Mouse (Mus musculus) embryo, embryonic 10.5 days (tissue): ENCODE measurements around the gene Trim3.

Experiments
- DNase-seq: peaks from one replicate; pipeline ENCODE4 v3.0.0-alpha.2; 2015; ENCODE audit warnings: low spot score

Gene Trim3

DNA sequence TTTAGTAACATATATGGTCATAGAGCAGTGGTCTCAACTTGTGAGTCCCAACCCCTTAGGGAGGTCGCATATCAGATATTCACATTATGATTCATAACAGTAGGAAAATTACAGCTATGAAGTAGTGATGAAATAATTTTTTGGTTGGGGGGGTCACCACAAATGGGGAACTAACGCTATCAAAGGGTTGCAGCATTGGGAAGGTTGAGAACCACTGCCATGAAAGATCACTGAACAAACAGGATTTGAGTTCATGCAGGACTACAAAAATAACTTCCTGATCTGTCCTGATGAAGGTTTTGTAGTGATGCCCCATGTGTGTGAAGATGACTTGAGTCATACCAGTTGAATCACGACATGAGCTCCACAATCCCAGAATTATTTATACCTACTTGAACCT lies 24.9 kb downstream of the Trim3 start:
- no peak for DNase-seq

- DNase-seq: peak; percentile 80
These were observed 30.3 kb downstream of the Trim3 start for GRCm38 (mm10) chr7:105602860-105603623.

GRCm38 (mm10) chr7:105590097-105590496 lies 43.3 kb downstream of the Trim3 start:
- no peak for DNase-seq

DNA sequence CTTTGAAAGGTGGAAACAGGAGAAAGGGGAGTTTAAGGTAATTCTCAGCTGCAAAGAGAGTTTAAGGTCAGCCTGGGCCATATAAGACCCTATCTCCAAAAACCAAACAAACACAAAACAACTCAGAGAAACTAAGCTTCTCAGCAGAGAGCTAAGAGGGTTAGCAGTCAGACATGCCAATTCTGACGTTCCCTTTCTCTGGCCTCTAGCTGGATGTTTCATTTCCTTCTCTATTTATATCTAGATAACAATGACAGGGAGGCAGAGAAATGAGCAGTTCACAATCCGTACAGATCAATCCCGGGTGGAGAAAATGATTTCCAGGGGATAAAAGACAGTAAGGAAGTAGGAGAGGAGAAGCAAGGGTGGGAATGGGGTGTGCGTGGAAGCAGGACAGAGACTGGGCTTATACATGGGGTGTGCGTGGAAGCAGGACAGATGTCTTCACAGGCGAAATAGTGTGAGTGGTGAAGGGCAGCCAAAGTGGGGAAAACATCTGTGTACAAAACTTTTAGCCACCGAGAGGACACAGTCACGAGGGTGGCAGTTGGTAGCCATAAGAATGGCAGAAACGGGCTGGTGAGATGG lies 45.0 kb downstream of the Trim3 start:
- no peak for DNase-seq

GRCm38 (mm10) chr7:105581959-105582358 lies 51.4 kb downstream of the Trim3 start:
- no peak for DNase-seq

- DNase-seq: peak; percentile 83
These were observed 52.2 kb downstream of the Trim3 start, which contains the start of gene Apbb1 for GRCm38 (mm10) chr7:105581094-105581703. Gene Apbb1 (minus strand): TSS chr7:105581653.

GRCm38 (mm10) chr7:105580627-105581089 lies 52.7 kb downstream of the Trim3 start:
- peak; percentile 71 for DNase-seq

- DNase-seq: no peak
These were observed 54.9 kb downstream of the Trim3 start for GRCm38 (mm10) chr7:105578481-105578880.

DNA sequence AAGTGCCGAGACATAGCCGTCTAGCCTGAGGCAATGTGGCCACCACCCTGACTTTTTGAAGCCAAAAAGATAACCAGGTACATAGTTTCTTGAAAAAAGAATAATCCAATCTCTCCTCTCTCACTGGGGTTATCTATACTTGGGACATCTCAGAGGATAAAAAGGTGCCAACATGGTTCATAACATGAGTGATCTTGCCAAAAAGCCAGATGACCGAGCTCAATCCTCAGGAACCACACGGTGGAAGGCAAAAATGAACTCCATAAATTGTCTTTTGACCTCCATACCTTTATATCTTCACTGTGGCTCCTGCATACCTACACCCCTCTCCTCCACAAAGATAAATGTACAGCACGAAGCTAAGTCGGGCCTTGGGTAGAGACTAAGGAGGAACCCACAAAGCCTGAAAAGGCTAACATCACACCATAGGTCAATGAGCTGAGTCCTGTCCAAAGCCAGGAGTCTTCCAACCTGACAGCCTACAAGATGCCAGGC lies 55.9 kb downstream of the Trim3 start:
- no peak for DNase-seq

DNA sequence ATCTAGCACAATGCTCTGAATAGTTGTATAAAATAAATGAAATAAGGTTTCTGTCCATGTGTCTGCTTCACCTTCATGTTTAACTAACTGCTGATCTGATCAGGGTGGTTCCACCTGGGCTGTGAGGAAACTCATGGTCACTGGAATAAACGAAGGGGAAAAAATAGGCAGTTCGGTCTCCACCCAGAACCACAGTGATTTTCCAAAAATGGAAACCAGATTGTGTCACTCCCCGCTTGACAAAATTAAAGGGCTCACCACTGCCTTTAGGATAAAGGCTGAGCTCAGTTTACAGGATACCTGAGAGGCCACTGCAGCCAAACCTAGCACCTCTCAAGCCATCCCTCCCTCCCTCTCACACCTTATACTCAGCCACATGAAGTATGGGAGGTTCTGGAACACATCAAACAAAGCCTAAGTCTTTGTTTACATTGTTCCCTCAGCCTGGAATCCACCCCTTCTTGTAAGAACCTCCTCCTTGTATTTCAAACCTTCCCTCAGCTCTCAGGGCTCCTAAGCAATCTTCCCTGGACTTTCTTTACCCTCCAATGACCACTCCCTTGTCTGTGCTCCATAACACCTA lies 57.1 kb downstream of the Trim3 start:
- no peak for DNase-seq

GRCm38 (mm10) chr7:105574537-105574936 lies 58.8 kb downstream of the Trim3 start:
- DNase-seq: no peak

DNA sequence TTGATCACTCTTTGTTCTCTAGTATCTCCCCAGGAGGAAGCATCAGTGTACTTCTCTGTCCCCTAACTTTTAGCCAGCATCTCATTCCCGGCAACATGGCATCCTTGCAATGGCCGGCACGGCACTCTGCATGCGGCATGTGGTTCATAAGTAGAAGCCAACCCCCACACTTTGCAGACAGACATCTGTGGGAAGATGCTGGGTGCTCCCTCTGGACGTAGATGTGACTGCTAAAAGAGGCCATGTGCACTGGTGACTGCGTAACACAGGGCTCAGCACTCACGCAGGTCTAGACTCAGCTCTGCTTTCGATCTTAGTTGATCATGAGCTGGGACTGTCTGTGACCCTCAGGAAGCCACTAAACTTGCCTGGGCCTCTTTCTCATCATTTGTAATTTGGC lies 60.4 kb downstream of the Trim3 start:
- DNase-seq: no peak

- DNase-seq: no peak
These were observed 62.6 kb downstream of the Trim3 start for GRCm38 (mm10) chr7:105570756-105571155.

DNA sequence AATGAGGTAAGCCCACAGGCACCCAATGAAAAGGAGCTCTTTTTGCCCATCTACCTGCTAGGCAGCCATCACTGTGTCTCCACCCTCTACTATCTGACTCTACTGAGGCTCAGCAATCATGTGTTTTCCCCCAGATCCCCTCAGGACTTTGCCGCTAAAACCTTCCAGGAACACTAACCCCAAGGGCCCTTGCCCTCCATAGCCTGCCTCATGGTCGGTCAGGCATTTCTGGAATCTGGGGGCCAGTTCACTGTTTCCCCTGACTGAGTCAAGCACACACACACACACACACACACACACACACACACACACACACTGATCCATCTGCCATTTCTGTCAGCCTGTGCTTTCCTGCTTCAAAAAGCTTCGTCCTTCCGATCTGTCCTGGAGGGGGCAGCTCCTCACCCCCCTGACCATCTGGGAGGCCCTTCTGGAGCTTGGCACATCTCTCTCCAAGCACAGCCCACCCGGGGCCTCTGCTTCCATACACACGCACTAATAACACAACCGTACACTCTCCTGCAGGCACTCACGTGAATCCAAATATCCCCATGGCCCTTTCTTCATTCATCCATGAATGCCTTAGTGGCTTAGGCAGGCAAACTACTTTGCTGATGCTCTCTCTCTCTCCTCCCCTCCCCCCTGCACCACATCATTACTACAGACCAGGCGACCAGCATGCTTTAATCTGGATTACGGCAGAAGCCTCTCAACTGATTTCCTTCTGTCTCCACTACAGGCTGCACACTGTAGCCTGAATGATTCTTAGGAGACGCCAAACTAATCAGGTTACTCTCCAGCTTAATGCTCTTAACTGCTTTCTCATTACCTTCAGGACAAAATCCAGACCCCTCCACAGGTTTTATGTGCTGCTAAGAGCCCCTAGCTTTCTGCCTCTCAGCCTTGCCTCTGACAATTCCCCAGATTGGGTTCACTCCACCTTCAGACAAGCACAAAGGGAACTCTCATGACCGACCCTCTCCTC lies 63.6 kb downstream of the Trim3 start:
- DNase-seq: peak; percentile 27

DNA sequence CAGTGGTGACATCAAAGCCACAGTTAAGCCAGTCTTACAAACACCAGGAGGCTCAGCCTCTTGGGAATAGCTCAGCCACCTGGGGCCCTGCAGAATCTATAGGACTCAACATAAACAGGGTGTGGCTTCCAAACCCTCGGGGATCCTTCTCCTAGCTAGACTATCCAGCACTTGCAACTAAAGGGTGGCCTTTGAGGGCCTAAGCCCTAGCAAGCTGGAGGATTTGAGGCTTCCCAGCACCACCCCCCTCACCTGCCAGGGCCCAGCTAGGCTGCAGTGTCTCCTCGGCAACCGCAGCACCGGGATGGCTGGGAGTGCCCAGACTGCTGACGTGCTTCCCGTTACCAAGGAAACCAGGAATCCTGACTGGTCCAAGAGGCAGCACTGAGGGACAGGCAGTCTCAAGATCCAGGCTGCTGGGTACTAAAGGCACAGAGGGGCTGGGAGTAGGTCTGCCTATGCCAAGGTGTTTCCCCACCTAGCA lies 64.3 kb downstream of the Trim3 start:
- peak; percentile 71 for DNase-seq

- DNase-seq: peak; percentile 12
These were observed 64.8 kb downstream of the Trim3 start for GRCm38 (mm10) chr7:105568583-105568982.

- no peak for DNase-seq
These were observed 68.1 kb downstream of the Trim3 start for GRCm38 (mm10) chr7:105565071-105565836.

DNA sequence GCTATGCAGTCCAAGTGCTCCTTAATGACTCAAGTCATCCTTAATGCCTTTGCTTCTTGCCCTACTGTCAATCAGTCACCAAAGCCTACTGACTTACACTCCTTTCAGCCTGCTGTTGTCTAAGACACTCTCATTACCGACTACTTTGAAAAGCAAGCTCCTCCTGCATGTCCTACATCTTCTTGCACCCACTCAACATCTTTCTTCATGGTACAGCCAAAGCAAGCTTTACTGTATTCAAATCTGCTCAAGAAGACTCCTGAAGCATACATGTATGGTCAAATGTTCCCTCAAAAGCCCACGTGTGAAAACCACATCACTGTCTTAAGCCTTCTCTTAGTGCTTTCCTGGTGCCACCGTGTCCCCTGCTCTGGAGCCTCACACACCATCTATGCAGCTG lies 70.0 kb downstream of the Trim3 start:
- DNase-seq: no peak

GRCm38 (mm10) chr7:105562317-105562716 lies 71.1 kb downstream of the Trim3 start:
- no peak for DNase-seq

GRCm38 (mm10) chr7:105559016-105559415 lies 74.4 kb downstream of the Trim3 start:
- no peak for DNase-seq
